Mouse (Mus musculus): ENCODE results near the gene Sord.

Gene Sord

GRCm38 (mm10) chr2:122240735-122241134 is 6.2 kb downstream of the Sord start:
- DNase-seq (ENCODE audit: low spot score in 2 of 2): no peak

DNA sequence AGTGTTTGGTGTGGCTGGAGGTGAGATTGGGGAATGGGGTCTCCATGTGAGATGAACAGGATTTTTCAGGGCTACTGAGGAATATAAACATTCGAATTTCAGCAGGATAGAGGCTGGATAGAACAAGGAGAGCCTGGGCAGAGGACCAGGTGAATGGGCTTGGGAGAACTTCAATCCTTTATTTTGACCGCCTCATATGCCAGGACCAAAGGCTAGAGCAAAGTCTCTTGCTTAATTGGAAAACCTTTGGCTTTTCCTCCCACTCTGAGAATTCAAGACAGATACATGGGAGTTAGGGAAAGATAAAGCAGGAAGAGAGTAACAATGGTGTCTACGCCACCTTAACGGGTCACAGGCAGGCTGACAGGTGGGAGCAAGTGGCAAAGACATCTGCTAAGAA is 6.7 kb downstream of the Sord start:
- DNase-seq (ENCODE audit: low spot score in 2 of 2): no peak

DNA sequence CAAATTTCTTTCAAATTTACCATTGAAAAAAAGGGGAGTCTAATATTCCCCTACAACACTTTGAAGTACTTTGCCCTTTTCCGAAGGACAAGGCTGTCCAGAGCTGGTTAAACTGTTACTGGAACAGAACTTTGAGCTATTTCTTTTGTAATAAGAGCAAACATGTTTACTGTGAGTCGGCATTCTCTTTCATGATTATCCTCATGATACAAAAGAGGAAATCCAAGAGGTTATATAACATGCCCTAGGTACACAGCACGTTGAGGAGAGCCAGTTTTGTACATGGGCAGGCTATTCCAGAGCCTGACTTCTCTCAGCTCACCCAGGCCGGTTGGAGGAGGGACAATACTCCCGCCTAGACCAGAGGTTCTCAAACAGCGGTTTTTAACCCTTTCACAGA is 7.4 kb downstream of the Sord start:
- no peak for DNase-seq (ENCODE audit: low spot score in 2 of 2)

DNA sequence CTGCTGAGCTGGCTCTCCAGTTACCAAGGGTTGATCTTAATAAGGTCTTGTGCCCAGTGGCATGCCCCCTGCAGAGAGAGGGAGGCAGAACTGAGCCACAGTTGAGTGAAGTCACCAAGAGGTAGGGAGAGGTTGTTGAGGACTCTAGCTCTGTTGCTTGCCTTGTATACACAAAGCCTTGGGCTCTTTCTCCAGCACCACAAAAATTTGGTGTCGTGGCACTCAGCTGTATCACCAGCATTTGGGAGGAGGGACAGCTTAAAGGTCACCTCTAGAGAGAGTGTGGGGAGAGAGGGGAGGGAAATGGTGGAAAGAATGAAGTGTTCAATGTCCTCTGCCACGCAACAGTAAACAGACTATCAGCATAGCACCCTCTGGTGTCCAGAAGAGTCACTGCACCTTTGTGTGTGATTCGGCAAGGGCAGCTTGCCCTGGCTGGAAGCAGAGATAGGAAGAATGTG is 9.2 kb downstream of the Sord start:
- DNase-seq (ENCODE audit: low spot score in 2 of 2): peak; percentile 40 to 72

DNA sequence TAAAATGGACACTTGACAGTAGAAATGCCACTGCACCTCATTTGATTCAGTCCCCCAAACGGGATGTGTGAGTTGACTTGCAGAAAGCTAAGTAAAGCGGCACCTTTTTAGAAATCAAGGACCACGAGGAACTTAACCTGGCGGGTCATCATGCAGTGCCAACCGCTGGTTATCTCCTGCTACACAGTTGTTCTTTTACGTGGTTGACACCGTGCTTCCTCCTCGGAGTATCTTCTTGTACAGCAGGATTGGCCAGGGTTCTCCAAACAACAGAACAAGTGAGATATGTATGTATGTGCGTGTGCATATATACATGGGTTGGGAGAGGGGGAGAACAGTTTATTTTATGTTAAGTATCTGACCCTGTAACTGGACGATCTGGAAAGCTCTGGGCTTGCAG is 13.2 kb downstream of the Sord start:
- DNase-seq (ENCODE audit: low spot score in 2 of 2): no peak

- DNase-seq (ENCODE audit: low spot score in 2 of 2): no peak
Observed at GRCm38 (mm10) chr2:122255997-122256396, 21.4 kb downstream of the Sord start.

- DNase-seq (ENCODE audit: low spot score in 2 of 2): no peak
Observed at GRCm38 (mm10) chr2:122260729-122261128, 26.2 kb downstream of the Sord start.

GRCm38 (mm10) chr2:122264690-122265089 is 30.1 kb downstream of the Sord start:
- DNase-seq (ENCODE audit: low spot score in 2 of 2): no peak

DNA sequence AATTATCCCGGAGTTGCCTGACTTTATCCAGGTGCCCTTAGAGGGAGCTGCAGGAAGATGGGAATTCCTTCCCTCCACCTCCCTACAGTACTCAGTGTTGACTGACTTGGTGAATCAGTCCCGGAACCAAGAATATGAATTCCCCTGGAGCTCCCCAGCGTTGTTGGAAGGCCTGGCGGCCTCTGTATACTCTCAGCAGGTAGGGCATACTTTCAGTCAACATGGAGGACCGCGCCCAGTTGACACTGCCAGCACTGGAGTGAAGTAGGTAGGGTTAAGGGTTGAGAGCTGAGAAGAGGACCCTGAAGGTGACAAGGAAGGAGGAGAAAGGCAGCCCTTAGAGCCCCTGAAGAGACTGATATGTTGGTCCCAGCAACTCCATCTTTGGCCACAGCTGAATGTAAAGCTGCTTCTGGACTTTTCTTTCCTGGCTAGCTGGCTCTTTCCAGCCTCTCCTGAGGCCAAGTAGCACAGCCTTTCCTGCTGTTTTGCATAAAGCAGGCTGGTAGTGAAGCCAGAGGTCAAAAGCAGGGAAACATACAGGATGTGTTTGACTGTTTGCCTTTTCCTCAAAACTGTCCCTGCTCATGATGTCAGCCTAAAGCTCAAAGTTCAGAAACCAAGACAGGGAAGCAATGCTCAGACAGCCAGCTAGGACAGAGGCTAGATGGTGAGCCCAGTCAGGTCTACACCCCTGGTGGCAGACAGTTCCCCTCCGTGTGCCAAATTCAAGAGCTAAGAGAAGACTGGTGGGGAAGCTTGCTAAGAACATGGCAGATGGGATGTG is 32.1 kb downstream of the Sord start:
- DNase-seq (ENCODE audit: low spot score in 2 of 2): no peak

- DNase-seq (ENCODE audit: low spot score in 2 of 2): no peak
Observed at GRCm38 (mm10) chr2:122278769-122279168, 44.2 kb downstream of the Sord start.

GRCm38 (mm10) chr2:122284091-122284490 is 49.5 kb downstream of the Sord start:
- DNase-seq (ENCODE audit: low spot score in 2 of 2): no peak

DNA sequence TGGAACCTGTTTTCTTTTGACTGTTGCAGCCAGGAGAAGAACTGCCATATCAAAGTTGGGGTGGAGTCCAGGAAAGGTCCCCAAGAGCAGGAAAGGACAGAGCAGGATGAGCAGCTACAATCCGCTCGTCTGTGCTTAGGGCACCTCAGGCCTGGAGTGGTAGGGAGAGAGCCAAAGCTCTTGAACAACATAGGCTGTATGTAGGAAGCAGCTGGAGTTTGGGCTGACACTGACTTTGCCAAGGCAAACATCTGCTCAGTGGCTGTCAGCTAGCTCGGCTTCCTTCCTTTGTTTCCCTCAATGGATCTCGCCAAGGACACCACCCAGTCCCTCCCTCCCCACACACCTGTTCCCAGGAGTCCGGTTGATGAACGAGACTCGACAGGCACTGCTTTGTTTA is 51.6 kb downstream of the Sord start:
- no peak for DNase-seq (ENCODE audit: low spot score in 2 of 2)

GRCm38 (mm10) chr2:122294916-122295315 is 60.4 kb downstream of the Sord start:
- no peak for DNase-seq (ENCODE audit: low spot score in 2 of 2)

GRCm38 (mm10) chr2:122297271-122298095 is 62.9 kb downstream of the Sord start:
- DNase-seq (ENCODE audit: low spot score in 2 of 2): no peak

DNA sequence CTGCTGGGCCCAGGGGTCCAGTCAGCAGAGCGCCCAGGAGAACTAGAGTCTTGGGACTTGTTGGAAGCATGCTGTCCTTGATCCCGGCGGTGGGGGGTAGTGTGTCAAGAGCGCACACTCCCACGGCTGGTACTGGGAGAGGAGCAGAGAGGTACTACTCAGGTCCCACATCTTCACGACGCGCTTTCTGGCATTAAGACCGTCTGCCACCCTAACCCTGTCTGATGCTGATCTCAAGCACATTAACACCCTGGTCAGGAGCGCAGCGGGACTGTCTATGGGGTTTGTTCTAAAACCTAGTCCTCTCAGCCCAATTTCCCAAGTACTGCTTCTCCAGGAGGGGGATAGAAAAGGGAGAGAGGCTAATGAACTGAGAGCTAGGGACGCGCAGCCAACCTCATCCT is 63.5 kb downstream of the Sord start, which contains the start of gene Duox2:
Gene Duox2 (minus strand): TSS at position 354 of the 404 bp plus-strand sequence.
- no peak for DNase-seq (ENCODE audit: low spot score in 2 of 2)

GRCm38 (mm10) chr2:122298596-122299490 is 64.3 kb downstream of the Sord start, which contains the start of gene Duoxa2:
Gene Duoxa2 (plus strand): TSS chr2:122298900.
- no peak for DNase-seq (ENCODE audit: low spot score in 2 of 2)

DNA sequence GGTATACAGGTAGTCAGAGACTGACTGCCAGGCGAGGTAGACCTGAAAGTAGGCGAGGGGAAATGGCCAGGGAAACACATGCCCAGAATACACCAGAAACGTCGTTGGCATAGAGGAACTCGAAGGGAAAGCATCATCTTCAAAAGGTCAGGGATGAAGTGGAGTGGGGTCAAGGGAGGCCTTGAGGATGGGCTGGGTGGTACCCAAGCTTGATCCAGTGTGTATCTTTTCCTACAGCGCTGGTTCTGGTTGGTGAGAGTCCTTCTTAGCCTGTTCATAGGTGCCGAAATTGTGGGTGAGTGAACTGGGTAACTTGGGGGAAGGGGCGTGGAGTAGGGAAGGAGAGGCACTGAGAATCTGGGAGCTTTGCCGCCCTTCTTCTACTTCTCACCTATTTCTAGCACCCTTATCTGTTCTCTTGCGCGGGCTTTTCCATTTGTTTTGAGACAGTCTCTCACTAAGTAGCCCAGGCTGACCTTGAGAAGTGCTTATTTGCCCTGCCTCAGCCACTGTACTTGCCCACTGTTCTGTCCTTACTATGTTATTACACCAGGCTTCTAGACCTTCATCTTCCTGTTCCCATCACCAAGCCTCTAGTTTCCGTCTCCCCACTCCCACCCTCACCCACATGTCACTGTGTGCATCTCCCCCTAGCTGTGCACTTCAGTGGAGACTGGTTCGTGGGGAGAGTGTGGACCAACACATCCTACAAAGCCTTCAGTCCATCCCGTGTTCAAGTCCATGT is 65.5 kb downstream of the Sord start:
- DNase-seq (ENCODE audit: low spot score in 2 of 2): no peak

- no peak for DNase-seq (ENCODE audit: low spot score in 2 of 2)
Observed at GRCm38 (mm10) chr2:122300656-122301020, 66.1 kb downstream of the Sord start.

GRCm38 (mm10) chr2:122301081-122301920 is 66.8 kb downstream of the Sord start:
- DNase-seq (ENCODE audit: low spot score in 2 of 2): peak in 1 of 2 experiments; percentile 43

All from cerebellum, postnatal 4 days (tissue).